Mouse (Mus musculus): Measurements from ENCODE around the gene Sertad4. TPM values are rescaled to one million over a fixed set of nuclear protein-coding genes. Genes with fewer than 3 reads are reported as not detected.

Sertad4 gene
- polyA plus RNA-seq, 1 experiment from 2014 or later, result 17.3 TPM

DNA sequence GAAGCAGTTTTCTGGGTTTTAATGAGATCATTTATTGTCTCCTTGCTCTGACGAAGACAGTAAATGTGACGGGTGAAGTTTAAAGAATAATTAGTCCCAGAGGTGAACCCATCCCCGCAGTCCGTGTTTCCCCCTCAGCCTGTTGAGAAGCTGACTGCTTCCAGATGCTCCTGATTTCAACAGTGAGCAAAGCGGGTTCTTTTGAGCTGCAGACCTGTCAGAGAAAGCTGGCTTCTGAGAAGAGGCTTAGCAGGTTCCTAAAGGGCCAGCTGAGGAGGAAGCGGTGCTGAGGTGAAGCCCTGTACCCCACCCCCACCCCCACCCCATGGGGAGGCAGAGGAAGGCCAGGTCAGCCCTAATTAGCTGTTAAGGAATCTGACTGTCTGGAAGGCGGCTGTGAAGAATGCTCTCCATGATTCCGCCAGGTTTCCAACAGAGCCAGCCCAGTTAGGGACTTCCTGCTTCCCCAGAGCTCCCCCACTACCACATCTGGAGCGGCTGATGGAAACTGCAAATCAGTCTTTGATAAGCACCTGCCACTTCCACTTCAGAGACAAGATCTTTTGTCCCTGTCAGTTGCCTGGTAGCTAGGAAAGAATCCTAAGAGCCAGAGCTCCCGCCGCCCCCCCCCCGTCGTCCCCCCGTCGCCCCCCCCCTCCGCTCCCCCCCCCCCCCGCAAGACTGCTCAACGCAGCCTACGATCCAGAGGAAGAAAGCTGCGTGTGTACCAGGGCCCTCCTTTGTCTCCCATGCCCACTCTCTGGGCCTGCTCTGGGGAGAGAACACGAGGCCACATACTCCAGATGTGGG lies 59.1 kb downstream of the Sertad4 start:
- Histone ChIP-seq H3K36me3 (ENCODE audit: control insufficient read depth, insufficient read depth, low read length) (no peaks in the 10 kb centered on the region), H3K4me3 (ENCODE audit: low read depth, low read length) (no peak overlapping the region), H3K9me3 (ENCODE audit: control insufficient read depth, low read length) (no peaks in the 10 kb centered on the region; the same call in 1 of the 2 replicates), H3K27ac (ENCODE audit: low read depth, low read length) (peak overlapping the region; percentile 46), H3K4me1 (replicated peaks; ENCODE audit: control insufficient read depth, insufficient read depth, low read length) (peaks cover 27% of the 10 kb centered on the region), H3K4me2 (ENCODE audit: low read depth, low read length, severe bottlenecking) (peak overlapping the region; percentile 24; the same call in 1 of the 2 replicates), H3K27me3 (ENCODE audit: control insufficient read depth, insufficient read depth, low read length) (no peaks in the 10 kb centered on the region), H3K9ac (ENCODE audit: low read length) (peak overlapping the region; percentile 27)
- peak; percentile 28; the same call in 1 of the 2 replicates for ATAC-seq (replicated peaks; ENCODE audit: low FRiP score)
- WGBS, result 3% methylated on average over 14 of the region's 21 CpGs
- peak; percentile 57 for DNase-seq (ENCODE audit: low spot score)

- Histone ChIP-seq H3K27me3 (ENCODE audit: control insufficient read depth, insufficient read depth, low read length) (no peaks in the 10 kb centered on the region), H3K27ac (ENCODE audit: low read depth, low read length) (no peak overlapping the region), H3K9me3 (ENCODE audit: control insufficient read depth, low read length) (no peaks in the 10 kb centered on the region; the same call in 1 of the 2 replicates), H3K4me2 (ENCODE audit: low read depth, low read length, severe bottlenecking) (no peak overlapping the region), H3K36me3 (ENCODE audit: control insufficient read depth, insufficient read depth, low read length) (no peaks in the 10 kb centered on the region), H3K4me1 (replicated peaks; ENCODE audit: control insufficient read depth, insufficient read depth, low read length) (peaks cover 30% of the 10 kb centered on the region), H3K9ac (ENCODE audit: low read length) (no peak overlapping the region), H3K4me3 (ENCODE audit: low read depth, low read length) (no peak overlapping the region)
- DNase-seq (ENCODE audit: low spot score) (peak; percentile 57), ATAC-seq (replicated peaks; ENCODE audit: low FRiP score) (no peak)
- WGBS, result 62% methylated on average over 9 of the region's 9 CpGs
Observed at GRCm38 (mm10) chr1:192794957-192795745, 60.4 kb downstream of the Sertad4 start.

Other genes with a start within 250 kb of the Sertad4 start
- gene Hhat, start 84.5 kb downstream of the Sertad4 start, polyA plus RNA-seq (2014; fragmentation: Nextera tagmentation; extraction: Ambion mirVana), result 6.2 and 8.0 TPM in 2 replicates
- gene Syt14, start 180.0 kb upstream of the Sertad4 start, polyA plus RNA-seq (2014; fragmentation: Nextera tagmentation; extraction: Ambion mirVana), result 8.4 and 8.8 TPM in 2 replicates